Mouse (Mus musculus) T-helper 2 cell (primary cell): ENCODE data around the gene Tmem174.

Experiments used
- in situ Hi-C: fragments of 300-600 bp; cut with MboI, MseI; formaldehyde crosslinking; loops from one replicate; pipeline ENCODE4 v1.15.1; 2025; ENCODE audit warnings: high pct_unique_total_duplicates

Gene Tmem174

DNA sequence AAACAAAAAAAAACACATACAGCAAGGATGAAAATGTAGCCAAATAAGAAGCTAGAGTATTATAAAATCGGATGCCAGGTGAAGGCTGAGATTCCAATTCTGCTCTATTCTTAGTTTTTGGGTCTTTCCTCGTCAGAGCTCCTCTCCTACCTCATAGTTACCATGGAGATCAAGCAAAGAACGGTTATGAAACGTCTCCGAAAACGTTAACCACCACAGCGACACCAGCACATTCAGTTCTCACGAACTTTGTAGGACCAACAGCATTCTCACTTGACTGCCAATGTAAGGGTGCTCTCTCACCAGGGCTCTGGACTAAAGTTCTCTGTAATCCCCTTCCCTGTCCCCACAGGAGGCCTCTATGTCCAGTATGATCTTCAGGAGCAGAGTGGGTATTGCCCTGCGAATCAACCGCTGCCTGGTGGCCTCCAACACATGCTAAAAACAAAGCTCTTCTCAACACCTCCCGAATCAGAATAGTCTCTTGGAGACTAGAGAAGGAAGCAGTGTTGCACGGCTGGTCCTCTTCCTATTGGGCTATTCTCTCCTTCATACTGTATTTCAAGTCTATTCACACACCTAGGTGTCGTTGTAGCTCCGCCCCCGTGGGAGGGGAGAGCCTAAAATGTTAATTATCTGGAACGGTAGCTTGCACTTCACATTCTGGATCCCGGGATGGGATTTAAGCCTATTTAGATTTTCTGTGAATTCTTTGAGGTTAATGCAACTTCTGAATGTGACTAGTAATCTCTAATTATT lies 50.2 kb downstream of the Tmem174 start:
- in situ Hi-C loops: no loop called here
